Mouse (Mus musculus) forebrain, embryonic 11.5 days (tissue): ENCODE results near the gene Gpr156. TPM values are rescaled to one million over a fixed set of nuclear protein-coding genes. Genes with fewer than 3 reads are reported as not detected.
A peak's percentile ranks its signal among the peaks of the same experiment; 100 is the strongest.

Source experiments
- ATAC-seq: fragments of 200-750 bp; cut with Nextera tagmentation; replicated peaks from 2 replicates; pipeline ENCODE4 v1.8.0; 2017; ENCODE audit warnings: moderate TSS enrichment; ENCODE audit not compliant: low FRiP score
- DNase-seq: peaks from one replicate; pipeline ENCODE4 v3.0.0-alpha.2; 2017; ENCODE audit warnings: low spot score
- H3K27ac ChIP-seq: fragments of 300-500 bp; sonication (generic); 2 replicates; pipeline ENCODE4 v1.5.1; 2014; ENCODE audit warnings: low read depth, low read length
- H3K27me3 ChIP-seq: fragments of 300-500 bp; sonication (generic); 2 replicates; pipeline ENCODE4 v1.6.1; 2014; ENCODE audit warnings: mild to moderate bottlenecking, low read length, mixed read lengths; ENCODE audit not compliant: control insufficient read depth, insufficient read depth
- H3K36me3 ChIP-seq: fragments of 300-500 bp; sonication (generic); 2 replicates; pipeline ENCODE4 v1.6.1; 2014; ENCODE audit warnings: mild to moderate bottlenecking, low read length, moderate library complexity, mixed read lengths; ENCODE audit not compliant: control insufficient read depth, insufficient read depth
- H3K4me1 ChIP-seq: fragments of 300-500 bp; sonication (generic); replicated peaks from 2 replicates; pipeline ENCODE4 v1.6.1; 2014; ENCODE audit warnings: low read length, mixed read lengths; ENCODE audit not compliant: control insufficient read depth, insufficient read depth
- H3K4me2 ChIP-seq: fragments of 300-500 bp; sonication (generic); 2 replicates; pipeline ENCODE4 v1.6.1; 2014; ENCODE audit warnings: low read depth, mild to moderate bottlenecking, low read length, moderate library complexity, mixed read lengths; ENCODE audit not compliant: severe bottlenecking
- H3K4me3 ChIP-seq: fragments of 300-500 bp; sonication (generic); 2 replicates; pipeline ENCODE4 v1.5.1; 2014; ENCODE audit warnings: low read depth, low read length
- H3K9ac ChIP-seq: fragments of 300-500 bp; sonication (generic); 2 replicates; pipeline ENCODE4 v1.6.1; 2014; ENCODE audit warnings: low read length
- H3K9me3 ChIP-seq: fragments of 300-500 bp; sonication (generic); 2 replicates; pipeline ENCODE4 v1.6.1; 2016; ENCODE audit warnings: low read length, mixed read lengths; ENCODE audit not compliant: control insufficient read depth
- WGBS: fragments of 180-500 bp; shearing (Covaris S2); extraction: QIAGEN DNeasy Blood & Tissue Kit; methylation state at CpG from one replicate; pipeline ENCODE4 v1.1.7; 2014; 5-methylcytosine and 5-hydroxymethylcytosine counted together
- polyA plus RNA-seq: library from polyadenylated mRNA; unstranded; fragments of >200 nt; fragmentation: Nextera tagmentation; extraction: Ambion mirVana; gene quantifications from 2 replicates; pipeline ENCODE4 v1.2.1, GENCODE M21; 2014

Gene Gpr156
- polyA plus RNA-seq, 1 experiment from 2014 or later, result 4.3 TPM

DNA sequence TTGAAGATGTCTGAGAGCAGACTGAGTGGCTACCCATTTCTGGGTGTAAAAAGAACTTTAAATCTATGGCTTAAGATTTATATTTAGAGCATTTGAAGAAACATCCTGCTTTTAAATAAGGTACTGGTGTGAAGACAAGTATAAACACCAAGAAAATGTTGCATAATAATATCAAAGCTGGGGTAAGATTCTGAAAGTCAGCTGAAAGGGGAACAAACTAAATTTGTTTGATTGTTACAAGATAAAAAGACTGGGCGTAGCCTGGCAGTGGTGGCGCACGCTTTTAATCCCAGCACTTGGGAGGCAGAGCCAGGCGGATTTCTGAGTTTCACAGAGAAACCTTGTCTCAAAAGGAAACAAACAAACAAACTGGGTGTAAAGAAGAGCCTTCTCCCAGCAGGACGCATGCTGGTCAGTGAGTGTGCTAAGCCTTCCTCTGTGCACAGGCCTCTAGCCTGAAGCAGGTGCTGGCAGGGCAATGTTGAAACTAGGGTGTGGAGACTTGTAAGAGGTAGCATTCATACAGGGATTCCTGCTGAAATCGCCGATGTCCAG, 37.3 kb upstream of the Gpr156 start:
- no peak overlapping the region for H3K4me3 ChIP-seq
- H3K4me2 ChIP-seq, result no peak overlapping the region
- H3K9ac ChIP-seq, result no peak overlapping the region
- peaks cover 8% of the 10 kb centered on the region; the same call in 1 of the 2 replicates for H3K36me3 ChIP-seq
- no peaks in the 10 kb centered on the region for H3K4me1 ChIP-seq
- H3K27me3 ChIP-seq, result no peaks in the 10 kb centered on the region
- DNase-seq, result no peak
- H3K9me3 ChIP-seq, result no peaks in the 10 kb centered on the region
- WGBS, result 90% methylated on average over 7 of the region's 7 CpGs
- no peak overlapping the region for H3K27ac ChIP-seq
- no peak for ATAC-seq

DNA sequence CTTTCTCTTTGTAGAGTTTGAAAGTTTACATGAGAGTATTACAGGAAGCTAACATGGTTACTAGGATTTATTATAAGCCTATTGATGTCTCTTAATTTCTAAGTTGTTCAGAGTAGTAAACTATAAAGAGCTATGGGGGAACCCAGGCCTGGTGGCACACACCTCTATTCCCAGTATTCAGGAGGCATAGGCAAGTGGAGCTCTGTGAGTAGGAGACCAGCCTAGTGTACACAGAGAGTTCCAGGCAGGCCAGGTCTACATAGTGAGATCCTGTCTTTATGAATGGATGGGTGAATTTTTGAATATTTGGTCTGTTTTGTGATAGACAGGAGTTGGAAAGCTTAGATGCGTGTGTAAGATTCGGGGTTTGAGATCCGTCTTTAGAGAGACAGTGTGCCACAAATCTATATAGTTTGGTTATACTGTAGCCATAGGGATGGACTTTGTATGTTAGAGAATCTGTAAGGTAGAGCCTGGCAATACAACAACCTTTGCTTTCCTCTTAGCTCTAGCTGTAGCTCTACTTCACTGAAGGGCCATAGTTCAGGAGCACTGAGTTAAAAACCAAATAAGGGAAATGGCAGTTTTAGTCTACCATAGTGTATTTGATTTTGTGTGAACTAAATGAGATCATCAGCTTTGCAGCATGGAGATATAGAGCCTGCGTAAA, 36.4 kb upstream of the Gpr156 start:
- Histone ChIP-seq H3K27ac (no peak overlapping the region), H3K4me3 (no peak overlapping the region), H3K27me3 (no peaks in the 10 kb centered on the region), H3K4me2 (no peak overlapping the region), H3K9ac (no peak overlapping the region), H3K4me1 (no peaks in the 10 kb centered on the region), H3K9me3 (no peaks in the 10 kb centered on the region), H3K36me3 (peaks cover 8% of the 10 kb centered on the region; the same call in 1 of the 2 replicates)
- WGBS, result 96% methylated on average over 4 of the region's 4 CpGs
- ATAC-seq (no peak), DNase-seq (no peak)

DNA sequence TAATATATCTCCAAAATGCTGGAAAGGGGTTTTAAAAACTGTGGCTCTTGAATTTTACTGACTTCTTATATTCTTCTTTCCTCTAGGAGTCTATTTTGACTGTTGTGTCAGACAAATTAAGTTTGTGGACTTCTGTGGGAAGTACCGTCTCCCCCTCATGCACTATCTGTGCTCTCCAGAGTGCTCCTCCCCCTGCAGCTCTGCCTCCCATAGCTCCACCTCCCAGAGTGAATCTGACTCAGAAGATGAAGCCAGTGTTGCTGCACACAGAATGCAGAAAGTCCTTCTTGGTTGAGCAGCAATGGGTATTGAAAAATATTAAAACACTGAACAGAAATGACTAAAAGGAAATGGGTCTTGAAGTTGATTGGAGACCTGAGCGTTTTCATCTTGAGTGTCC, 35.1 kb upstream of the Gpr156 start:
- Histone ChIP-seq H3K4me3 (no peak overlapping the region), H3K9me3 (no peaks in the 10 kb centered on the region), H3K36me3 (peaks cover 8% of the 10 kb centered on the region; the same call in 1 of the 2 replicates), H3K4me1 (no peaks in the 10 kb centered on the region), H3K27me3 (no peaks in the 10 kb centered on the region), H3K4me2 (no peak overlapping the region), H3K27ac (no peak overlapping the region), H3K9ac (no peak overlapping the region)
- WGBS, result 97% methylated on average over 2 of the region's 2 CpGs
- ATAC-seq (no peak), DNase-seq (no peak)

DNA sequence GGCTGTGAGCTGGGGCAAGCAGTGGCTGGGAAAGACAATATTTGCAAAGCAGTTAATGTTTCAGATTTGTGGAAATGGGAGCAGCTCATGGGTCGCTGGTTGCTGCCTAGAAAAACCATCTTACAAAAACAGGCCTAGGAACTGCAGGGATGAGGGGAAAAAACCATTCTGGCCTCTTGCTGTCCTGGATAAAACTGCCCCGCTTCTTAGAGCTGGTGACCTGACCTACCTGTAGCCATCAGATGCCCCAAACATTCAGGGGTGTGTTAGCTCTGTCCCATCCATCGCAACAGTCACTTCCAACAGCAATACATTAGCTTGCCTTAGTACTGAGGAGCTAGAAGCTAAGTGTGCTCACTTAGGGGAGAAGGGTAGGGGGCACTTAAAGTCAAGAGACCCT, 27.3 kb upstream of the Gpr156 start:
- Histone ChIP-seq H3K4me3 (no peak overlapping the region), H3K4me2 (no peak overlapping the region), H3K9me3 (no peaks in the 10 kb centered on the region), H3K27ac (no peak overlapping the region), H3K36me3 (no peaks in the 10 kb centered on the region; the same call in 1 of the 2 replicates), H3K4me1 (no peaks in the 10 kb centered on the region), H3K9ac (no peak overlapping the region), H3K27me3 (no peaks in the 10 kb centered on the region)
- no peak for ATAC-seq
- no peak for DNase-seq
- 91% methylated on average over 3 of the region's 3 CpGs for WGBS

DNA sequence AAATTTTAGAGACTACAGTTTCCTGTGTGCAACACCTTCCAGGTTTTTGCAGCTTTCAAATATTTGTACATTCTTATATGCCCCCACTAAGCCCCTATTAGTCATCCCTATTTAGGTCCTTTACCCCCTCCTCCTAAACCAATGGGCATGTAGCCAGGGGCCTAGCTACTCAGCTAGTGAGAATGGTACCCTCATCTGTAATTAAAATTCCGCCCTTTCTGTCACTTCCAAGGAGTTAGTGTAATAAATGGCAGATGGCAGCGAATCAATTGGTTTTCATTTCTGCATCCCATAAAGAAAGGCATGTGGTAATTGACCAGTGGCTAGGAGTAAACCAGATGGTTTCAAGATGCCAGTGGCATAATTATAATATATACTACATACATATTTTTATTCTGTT, 23.6 kb upstream of the Gpr156 start:
- no peaks in the 10 kb centered on the region for H3K36me3 ChIP-seq
- H3K9ac ChIP-seq, result no peak overlapping the region
- H3K4me3 ChIP-seq, result no peak overlapping the region
- H3K4me2 ChIP-seq, result no peak overlapping the region
- 61% methylated on average over 2 of the region's 2 CpGs for WGBS
- DNase-seq, result no peak
- H3K27ac ChIP-seq, result peak overlapping the region; percentile 21; the same call in 1 of the 2 replicates
- H3K9me3 ChIP-seq, result no peaks in the 10 kb centered on the region
- ATAC-seq, result peak; percentile 63
- no peaks in the 10 kb centered on the region for H3K4me1 ChIP-seq
- no peaks in the 10 kb centered on the region for H3K27me3 ChIP-seq

DNA sequence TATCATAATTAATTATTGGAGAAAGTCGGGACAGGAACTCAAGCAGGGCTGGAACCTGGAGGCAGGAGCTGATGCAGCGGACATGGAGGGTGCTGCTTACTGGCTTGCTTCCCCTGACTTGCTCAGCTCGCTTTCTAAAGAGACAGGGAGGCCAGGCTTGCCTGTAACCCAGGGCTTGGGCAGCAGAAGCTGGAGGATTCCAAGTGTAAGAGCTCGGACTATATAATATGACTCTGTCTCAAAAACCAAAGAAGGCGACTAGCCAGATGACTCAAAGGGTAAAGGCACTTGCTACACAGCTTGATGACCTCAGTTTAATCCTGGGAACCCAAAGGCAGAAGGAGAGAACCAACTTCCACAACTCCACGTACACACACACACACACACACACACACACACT, 22.9 kb upstream of the Gpr156 start:
- no peak for ATAC-seq
- H3K27ac ChIP-seq, result peak overlapping the region; percentile 21; the same call in 1 of the 2 replicates
- H3K36me3 ChIP-seq, result no peaks in the 10 kb centered on the region
- no peak overlapping the region for H3K4me2 ChIP-seq
- no peak overlapping the region for H3K9ac ChIP-seq
- H3K4me3 ChIP-seq, result no peak overlapping the region
- H3K9me3 ChIP-seq, result no peaks in the 10 kb centered on the region
- WGBS, result 67% methylated on average over 6 of the region's 6 CpGs
- H3K4me1 ChIP-seq, result no peaks in the 10 kb centered on the region
- DNase-seq, result no peak
- no peaks in the 10 kb centered on the region for H3K27me3 ChIP-seq

DNA sequence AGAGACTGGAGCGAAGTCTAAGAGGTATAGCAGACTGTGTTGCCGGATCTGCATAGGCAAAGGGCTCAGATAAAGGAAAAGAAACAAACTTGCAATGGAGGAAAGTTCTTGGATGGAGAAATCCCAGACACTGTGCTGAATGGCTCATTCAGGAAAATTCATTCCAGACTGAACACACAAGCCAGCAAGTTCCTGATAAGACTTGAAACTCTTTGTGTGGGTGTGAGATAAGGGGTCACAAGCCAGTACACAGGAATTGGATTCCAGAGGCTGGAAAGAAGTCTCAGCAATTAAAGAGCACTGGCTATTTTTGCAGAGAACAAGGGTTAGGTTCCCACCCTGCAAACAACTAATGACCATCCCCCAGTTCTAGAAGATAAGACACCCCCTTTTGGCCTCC, 22.4 kb upstream of the Gpr156 start:
- no peak overlapping the region for H3K4me2 ChIP-seq
- H3K27ac ChIP-seq, result no peak overlapping the region
- H3K4me3 ChIP-seq, result no peak overlapping the region
- no peaks in the 10 kb centered on the region for H3K27me3 ChIP-seq
- ATAC-seq, result no peak
- no peaks in the 10 kb centered on the region for H3K36me3 ChIP-seq
- H3K9me3 ChIP-seq, result no peaks in the 10 kb centered on the region
- DNase-seq, result no peak
- no peaks in the 10 kb centered on the region for H3K4me1 ChIP-seq
- no peak overlapping the region for H3K9ac ChIP-seq
- WGBS, result 82% methylated on average over 2 of the region's 2 CpGs

DNA sequence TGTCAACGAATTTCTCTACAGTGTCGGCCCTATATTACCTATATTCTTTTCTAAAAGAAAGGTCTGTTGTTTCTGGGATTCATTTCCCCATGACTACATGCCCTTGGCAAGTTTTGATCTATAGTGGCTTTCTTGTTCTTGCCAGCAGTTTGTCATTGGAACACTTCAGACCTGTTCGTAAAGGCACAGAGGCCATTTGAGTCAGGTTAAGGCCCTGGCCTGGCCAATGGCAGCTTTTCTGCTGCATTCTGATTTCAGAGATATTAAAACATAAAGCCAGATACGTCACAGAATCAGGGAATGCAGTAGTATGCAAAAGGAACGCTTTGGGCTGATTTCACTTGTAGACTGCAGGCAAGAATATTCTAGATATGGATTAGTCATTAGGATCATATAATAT, 17.5 kb upstream of the Gpr156 start:
- H3K4me3 ChIP-seq, result no peak overlapping the region
- H3K27ac ChIP-seq, result no peak overlapping the region
- no peaks in the 10 kb centered on the region for H3K4me1 ChIP-seq
- no peaks in the 10 kb centered on the region for H3K9me3 ChIP-seq
- H3K9ac ChIP-seq, result no peak overlapping the region
- 84% methylated on average over 5 of the region's 5 CpGs for WGBS
- ATAC-seq (no peak), DNase-seq (no peak)
- H3K4me2 ChIP-seq, result no peak overlapping the region
- no peaks in the 10 kb centered on the region for H3K36me3 ChIP-seq
- no peaks in the 10 kb centered on the region for H3K27me3 ChIP-seq

DNA sequence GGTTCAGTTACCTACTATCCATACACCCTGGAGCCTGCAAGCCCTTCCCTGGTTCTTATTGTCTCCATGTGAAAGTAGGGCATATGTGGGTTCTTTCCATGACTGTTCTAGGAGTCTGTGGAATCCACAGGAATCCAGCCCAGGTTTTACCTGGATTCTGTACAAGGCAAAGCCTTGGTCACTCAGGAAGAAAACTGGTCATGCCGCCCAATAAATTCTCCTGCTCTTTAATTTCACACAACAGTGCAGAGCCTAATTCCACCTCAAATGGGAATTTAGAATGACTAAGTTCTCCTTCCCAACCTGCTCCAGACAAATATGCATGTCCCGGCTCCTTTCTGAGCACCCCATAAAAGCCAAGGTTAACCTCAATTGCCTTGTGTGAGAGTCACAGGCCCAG, 16.9 kb upstream of the Gpr156 start:
- Histone ChIP-seq H3K9ac (no peak overlapping the region), H3K4me2 (no peak overlapping the region), H3K4me3 (no peak overlapping the region), H3K27ac (no peak overlapping the region), H3K27me3 (no peaks in the 10 kb centered on the region), H3K9me3 (no peaks in the 10 kb centered on the region), H3K36me3 (no peaks in the 10 kb centered on the region), H3K4me1 (no peaks in the 10 kb centered on the region)
- DNase-seq (no peak), ATAC-seq (no peak)
- WGBS, result 48% methylated on average over 2 of the region's 2 CpGs
